Mouse (Mus musculus) CD4-positive helper T cell, adult 2 months (primary cell): Measurements from ENCODE around the gene Usp21.

Experiments
- DNase-seq: peaks from one replicate; pipeline ENCODE4 v3.0.0-alpha.2; 2012; ENCODE audit warnings: low read depth, missing footprints, low spot score

Gene Usp21

GRCm38 (mm10) chr1:171268341-171268740, 19.4 kb downstream of the Usp21 start:
- no peak for DNase-seq

GRCm38 (mm10) chr1:171265971-171266744, 21.6 kb downstream of the Usp21 start:
- DNase-seq, result no peak

GRCm38 (mm10) chr1:171263666-171264461, 23.9 kb downstream of the Usp21 start:
- DNase-seq, result no peak

GRCm38 (mm10) chr1:171263185-171263611, 24.6 kb downstream of the Usp21 start:
- no peak for DNase-seq

GRCm38 (mm10) chr1:171262594-171263130, 25.1 kb downstream of the Usp21 start:
- DNase-seq, result peak; percentile 55

GRCm38 (mm10) chr1:171260316-171260715, 27.5 kb downstream of the Usp21 start:
- no peak for DNase-seq

- no peak for DNase-seq
These were observed 28.9 kb downstream of the Usp21 start for GRCm38 (mm10) chr1:171258921-171259320.

- DNase-seq, result no peak
These were observed 30.0 kb downstream of the Usp21 start for GRCm38 (mm10) chr1:171257781-171258180.

GRCm38 (mm10) chr1:171256937-171257548, 30.7 kb downstream of the Usp21 start:
- peak; percentile 64 for DNase-seq

- no peak for DNase-seq
These were observed 31.5 kb downstream of the Usp21 start for GRCm38 (mm10) chr1:171256095-171256818.

- DNase-seq, result no peak
These were observed 35.4 kb downstream of the Usp21 start for GRCm38 (mm10) chr1:171252415-171252814.

- DNase-seq, result no peak
These were observed 36.0 kb downstream of the Usp21 start for GRCm38 (mm10) chr1:171251594-171252324.

- DNase-seq, result no peak
These were observed 36.9 kb downstream of the Usp21 start, which contains the start of gene Ndufs2 for GRCm38 (mm10) chr1:171250680-171251593. TSS of gene Ndufs2 (minus strand) at chr1:171251388.

GRCm38 (mm10) chr1:171249913-171250600, 37.7 kb downstream of the Usp21 start, which contains the start of gene Adamts4:
TSS of gene Adamts4 (plus strand) at chr1:171250421.
- no peak for DNase-seq

GRCm38 (mm10) chr1:171248386-171249226, 39.2 kb downstream of the Usp21 start:
- no peak for DNase-seq

- DNase-seq, result no peak
These were observed 39.9 kb downstream of the Usp21 start for GRCm38 (mm10) chr1:171247916-171248315.

GRCm38 (mm10) chr1:171247453-171247841, 40.3 kb downstream of the Usp21 start:
- no peak for DNase-seq
